Mouse (Mus musculus) olfactory bulb, adult 2 months (tissue): ENCODE data around the gene Vmn1r174. TPM values are rescaled to one million over a fixed set of nuclear protein-coding genes. Genes with fewer than 3 reads are reported as not detected.
"Not testable (repeated sequence)": the region's sequence is repeated elsewhere in the genome, so short reads cannot be mapped to it uniquely, and the experiment has no call there.

Experiments
- H3K27ac ChIP-seq: fragments of 200-500 bp; 2 replicates; pipeline ENCODE4 v1.5.1; 2012; ENCODE audit warnings: low read depth, low read length; ENCODE audit not compliant: insufficient read depth
- H3K4me1 ChIP-seq: fragments of 200-500 bp; 2 replicates; pipeline ENCODE4 v1.6.1; 2012; ENCODE audit warnings: low read length; ENCODE audit not compliant: control insufficient read depth, insufficient read depth
- H3K4me3 ChIP-seq: fragments of 200-500 bp; 2 replicates; pipeline ENCODE4 v1.5.1; 2012; ENCODE audit warnings: mild to moderate bottlenecking, low read depth, low read length, moderate library complexity; ENCODE audit not compliant: insufficient read depth
- CTCF ChIP-seq: fragments of 200-500 bp; IDR thresholded peaks from 2 replicates; pipeline ENCODE4 v1.5.1; 2012; ENCODE audit warnings: low read depth, mild to moderate bottlenecking, low read length, moderate library complexity; ENCODE audit not compliant: insufficient read depth
- POLR2A ChIP-seq: fragments of 200-500 bp; IDR thresholded peaks from 2 replicates; pipeline ENCODE4 v1.6.1; 2012; ENCODE audit warnings: mild to moderate bottlenecking, low read depth, low read length, moderate library complexity; ENCODE audit not compliant: insufficient read depth
- WGBS: fragments of 180-500 bp; shearing (Covaris S2); methylation state at CpG from one replicate; pipeline ENCODE4 v1.1.7; 2018; 5-methylcytosine and 5-hydroxymethylcytosine counted together
- polyA plus RNA-seq: library from polyadenylated mRNA; stranded (reverse); fragments of >200 nt; gene quantifications from 2 replicates; pipeline ENCODE4 v1.2.4, GENCODE M21; 2012; ENCODE audit warnings: low replicate concordance; ENCODE audit not compliant: missing spikeins, insufficient read depth, insufficient read length

Vmn1r174 gene
- polyA plus RNA-seq = not detected in 2 replicates

DNA sequence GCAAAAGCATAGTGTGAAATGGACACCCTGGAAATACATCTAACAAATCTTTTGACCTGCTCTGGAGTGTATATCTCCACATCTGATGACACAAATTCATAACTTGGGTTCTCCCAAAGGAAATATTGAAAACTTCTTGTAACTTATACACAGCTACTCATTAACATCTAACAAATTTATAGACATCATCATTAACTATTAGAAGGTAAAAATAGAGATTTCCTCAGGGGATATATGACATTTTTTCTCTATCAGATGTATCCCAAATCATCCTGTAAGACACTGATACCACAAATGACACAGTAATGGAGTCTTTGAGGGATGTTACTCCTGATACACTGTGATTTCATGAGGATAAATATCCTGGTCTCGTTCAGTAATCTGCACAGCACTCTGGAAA lies at the start of gene Vmn1r174:
Gene Vmn1r174, plus strand, starts transcription at position 301 of the 400 bp plus-strand sequence.
- H3K27ac ChIP-seq, H3K4me1 ChIP-seq, H3K4me3 ChIP-seq: not testable (repeated sequence)
- 47% methylated on average over 1 of the region's 1 CpGs for WGBS

DNA sequence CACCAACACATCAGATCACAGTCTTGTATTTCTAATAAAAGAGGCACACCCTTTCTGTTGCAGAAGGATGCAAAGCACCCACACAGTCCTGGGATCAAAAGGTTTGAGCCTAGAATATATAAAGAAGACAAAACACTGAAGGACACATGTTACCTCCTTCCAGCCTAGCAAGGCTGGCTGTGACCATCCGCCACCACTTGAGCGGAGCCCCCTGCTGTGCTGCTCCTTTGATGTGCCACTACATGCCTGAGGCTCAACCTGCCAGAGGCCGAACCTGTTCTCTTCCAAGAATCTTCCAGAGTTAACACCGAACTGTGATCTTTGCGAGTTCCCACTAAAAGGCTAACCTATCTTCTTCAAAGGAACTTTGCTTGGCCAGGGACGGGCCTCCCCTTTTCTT lies 32.5 kb downstream of the Vmn1r174 start:
- no peak for TF ChIP-seq CTCF
- TF ChIP-seq POLR2A = no peak
- H3K4me1 ChIP-seq = no peaks in the 10 kb centered on the region
- H3K4me3 ChIP-seq = no peak overlapping the region
- 87% methylated on average over 6 of the region's 6 CpGs for WGBS
- H3K27ac ChIP-seq = no peak overlapping the region

DNA sequence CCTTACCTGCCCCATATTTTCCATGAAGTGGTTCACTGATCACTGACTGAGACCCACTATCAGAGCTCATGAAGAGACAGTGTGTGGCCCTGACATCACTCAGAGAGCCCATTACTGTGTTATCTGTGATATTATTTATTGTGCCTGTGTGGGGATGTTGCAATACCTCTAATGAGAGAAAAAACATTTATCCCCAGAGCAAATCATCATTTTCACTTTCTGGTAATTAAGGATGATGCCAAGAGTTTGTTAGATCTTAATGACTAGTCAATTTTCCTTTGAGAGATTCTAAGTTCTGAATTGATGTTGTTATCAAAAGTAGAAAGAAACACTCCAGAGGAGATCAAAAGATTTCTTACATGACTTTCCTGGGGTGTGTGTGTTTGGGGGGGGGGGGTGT lies 58.5 kb downstream of the Vmn1r174 start, which contains the start of gene Vmn1r175:
Gene Vmn1r175, minus strand, starts transcription at position 101 of the 400 bp plus-strand sequence.
- not testable (repeated sequence) for H3K27ac ChIP-seq, H3K4me3 ChIP-seq, H3K4me1 ChIP-seq

Other genes starting within 250 kb of the Vmn1r174 start
- gene Vmn1r167, start 245.1 kb upstream of the Vmn1r174 start, polyA plus RNA-seq = not detected in 2 replicates
- not detected in 2 replicates for gene Vmn1r168, start 212.5 kb upstream of the Vmn1r174 start, polyA plus RNA-seq
- not detected in 2 replicates for gene Vmn1r169, start 176.7 kb upstream of the Vmn1r174 start, polyA plus RNA-seq
- not detected in 2 replicates for gene Vmn1r170, start 146.1 kb upstream of the Vmn1r174 start, polyA plus RNA-seq
- gene Vmn1r171, start 121.5 kb upstream of the Vmn1r174 start, polyA plus RNA-seq = not detected in 2 replicates
- gene Vmn1r172, start 94.0 kb upstream of the Vmn1r174 start, polyA plus RNA-seq = not detected in 2 replicates
- not detected in 2 replicates for gene Vmn1r173, start 51.6 kb upstream of the Vmn1r174 start, polyA plus RNA-seq
- gene Vmn1r175, start 58.4 kb downstream of the Vmn1r174 start, polyA plus RNA-seq = not detected in 2 replicates
- not detected in 2 replicates for gene Vmn1r176, start 85.1 kb downstream of the Vmn1r174 start, polyA plus RNA-seq
- not detected in 2 replicates for gene Vmn1r177, start 114.2 kb downstream of the Vmn1r174 start, polyA plus RNA-seq
- gene Vmn1r178, start 139.7 kb downstream of the Vmn1r174 start, polyA plus RNA-seq = not detected in 2 replicates
- not detected in 2 replicates for gene Vmn1r179, start 174.7 kb downstream of the Vmn1r174 start, polyA plus RNA-seq
- not detected in 2 replicates for gene Vmn1r180, start 198.4 kb downstream of the Vmn1r174 start, polyA plus RNA-seq
- gene Vmn1r181, start 222.3 kb downstream of the Vmn1r174 start, polyA plus RNA-seq = not detected in 2 replicates
- not detected in 2 replicates for gene V1rd19, start 249.4 kb downstream of the Vmn1r174 start, polyA plus RNA-seq